8 mouse cellular contexts compared by ENCODE assay signal in genomic region chr1:93825105-93825674, GRCm38 (mm10). TPM values are rescaled to one million over a fixed set of nuclear protein-coding genes. Genes with fewer than 3 reads are reported as not detected.
DNase-seq lines count a peak whose midpoint lies in the region; ATAC-seq and TF ChIP-seq lines count a peak whose summit lies in the region.

No protein-coding gene starts in this region.

- TF ChIP-seq POLR2A in lung, adult 2 months (IDR thresholded peaks at IDR 0.05; ENCODE audit: borderline replicate concordance, extremely low read depth, low read depth, low read length): peak; percentile 90

- peak overlapping the region; percentile 72 for H3K27ac ChIP-seq in ES-E14 (ENCODE audit: insufficient read depth, low read depth, low read length, poor library complexity, severe bottlenecking)
- peak overlapping the region; percentile 96 for H3K27ac ChIP-seq in forebrain, embryonic 15.5 days (replicated peaks)

- peak; percentile 0; the same call in 1 of the 2 replicates for TF ChIP-seq CTCF in lung, adult 2 months (IDR thresholded peaks at IDR 0.05; ENCODE audit: insufficient read depth, low read length)

- ATAC-seq in forebrain, embryonic 15.5 days (replicated peaks): peak; percentile 97
- ATAC-seq in neutrophil, adult 5-6 weeks (ENCODE audit: extremely low read depth, insufficient number of reproducible peaks, low FRiP score, poor library complexity, severe bottlenecking): peak; percentile 89

- H3K27me3 ChIP-seq in forebrain, embryonic 15.5 days: no peaks in the 10 kb centered on the region

- H3K36me3 ChIP-seq in ES-E14 (ENCODE audit: control insufficient read depth, insufficient read depth, low read length, poor library complexity, severe bottlenecking): peaks cover 8% of the 10 kb centered on the region
- peaks cover 4% of the 10 kb centered on the region; the same call in 1 of the 2 replicates for H3K36me3 ChIP-seq in forebrain, embryonic 15.5 days

- DNase-seq in ES-E14 (ENCODE audit: low read depth, low spot score): peak; percentile 86
- peak; percentile 98 for DNase-seq in cerebellum, adult 11-12 months
- DNase-seq in heart, postnatal 25 days (ENCODE audit: low spot score): peak; percentile 92
- DNase-seq in layer of hippocampus, adult 18-20 months (ENCODE audit: low spot score in 2 of 2): peak; percentile 96 to 98
- DNase-seq in lung, adult 2 months: peak; percentile 94
- peak; percentile 89 to 95 for DNase-seq in thymus, adult 18-20 months

- peak overlapping the region; percentile 78 for H3K4me2 ChIP-seq in forebrain, embryonic 15.5 days (replicated peaks)

- H3K4me1 ChIP-seq in ES-E14 (ENCODE audit: control insufficient read depth in 2 of 2, insufficient read depth in 2 of 2, low read length in 2 of 2, poor library complexity in 1 of 2): peaks cover 0 to 6% of the 10 kb centered on the region in 2 experiments; a peak in 2 of 4 replicates
- H3K4me1 ChIP-seq in forebrain, embryonic 15.5 days: peaks cover 17% of the 10 kb centered on the region
- H3K4me1 ChIP-seq in lung, adult 2 months (ENCODE audit: control insufficient read depth, insufficient read depth, low read length): peaks cover 2% of the 10 kb centered on the region; the same call in 1 of the 2 replicates

- intact Hi-C loops in heart, postnatal 25 days (cut with DNase I): no loop called here

- peak overlapping the region; percentile 74 to 75 for H3K4me3 ChIP-seq in ES-E14 (ENCODE audit: insufficient read depth in 1 of 2, low read depth in 1 of 2, low read length in 2 of 2, poor library complexity in 1 of 2, severe bottlenecking in 1 of 2)
- peak overlapping the region; percentile 61 for H3K4me3 ChIP-seq in forebrain, embryonic 15.5 days
- H3K4me3 ChIP-seq in lung, adult 2 months (replicated peaks; ENCODE audit: extremely low read depth, low read depth, low read length): peak overlapping the region; percentile 75

- in situ Hi-C loops in ES-E14 (cut with MboI; ENCODE audit: low sequenced_read_pairs in 2 of 2, unreplicated experiment in 2 of 2): no loop called here

- WGBS in forebrain, embryonic 15.5 days: under 1% methylated on average over 30 of the region's 30 CpGs
- WGBS in lung, adult 2 months: 1% methylated on average over 30 of the region's 30 CpGs

- H3K9me3 ChIP-seq in ES-E14 (ENCODE audit: control insufficient read depth, insufficient read depth, low read depth, low read length): no peaks in the 10 kb centered on the region
- H3K9me3 ChIP-seq in forebrain, embryonic 15.5 days: no peaks in the 10 kb centered on the region

- peak overlapping the region; percentile 77 for H3K9ac ChIP-seq in ES-E14 (ENCODE audit: insufficient read depth, low read depth, low read length, poor library complexity, severe bottlenecking)
- peak overlapping the region; percentile 61 for H3K9ac ChIP-seq in forebrain, embryonic 15.5 days (replicated peaks)

TF ChIP-seq in ES-E14, 5 proteins besides CTCF, POLR2A, EP300 and RAD21:
- no peak for TF ChIP-seq ZC3H11A (IDR thresholded peaks at IDR 0.05; ENCODE audit: borderline replicate concordance, low read depth, low read length)
- peak; percentile 18; the same call in 1 of the 2 replicates for TF ChIP-seq HCFC1 (IDR thresholded peaks at IDR 0.05; ENCODE audit: borderline replicate concordance, insufficient read depth, low read length)
- 0 out of 2 replicates have a peak, but pooled peaks have one; percentile 15 for TF ChIP-seq ZNF384 (IDR thresholded peaks at IDR 0.05; ENCODE audit: low read depth, low read length)

RNA-seq across cellular contexts. Expression of gene D2hgdh, which starts 0.5 kb away (rescaled TPM):
- 10.9 and 11.0 TPM in 2 replicates for total RNA-seq in ES-E14 (2012; rRNA removed)
- polyA plus RNA-seq in forebrain, embryonic 15.5 days (2015; fragmentation: Nextera tagmentation; extraction: Ambion mirVana): 15.5 and 16.1 TPM in 2 replicates
- total RNA-seq in heart, postnatal 25 days (2021): 10 to 100 TPM; 29.7 to 34.8 TPM
- total RNA-seq in layer of hippocampus, adult 18-20 months (2021): 10 to 100 TPM; 15.8 to 17.9 TPM
- 17.0 and 21.3 TPM in 2 replicates for polyA plus RNA-seq in lung, adult 2 months (2012; rRNA removed)
- total RNA-seq in neutrophil, adult 5-6 weeks (2017): 35.4 and 40.1 TPM in 2 replicates

RNA-seq across cellular contexts. Expression of gene Ing5, which starts 21.4 kb away (rescaled TPM):
- 23.2 and 26.5 TPM in 2 replicates for total RNA-seq in ES-E14 (2012; rRNA removed)
- 10.7 and 11.4 TPM in 2 replicates for polyA plus RNA-seq in forebrain, embryonic 15.5 days (2015; fragmentation: Nextera tagmentation; extraction: Ambion mirVana)
- total RNA-seq in heart, postnatal 25 days (2021): 10 to 100 TPM; 10.7 to 12.6 TPM
- total RNA-seq in layer of hippocampus, adult 18-20 months (2021): 10 to 100 TPM; 12.6 to 14.7 TPM
- polyA plus RNA-seq in lung, adult 2 months (2012; rRNA removed): 7.1 and 10.1 TPM in 2 replicates
- total RNA-seq in neutrophil, adult 5-6 weeks (2017): 25.2 and 30.5 TPM in 2 replicates

RNA-seq across cellular contexts. Expression of gene Dtymk, which starts 23.5 kb away (rescaled TPM):
- 304 and 331 TPM in 2 replicates for total RNA-seq in ES-E14 (2012; rRNA removed)
- polyA plus RNA-seq in forebrain, embryonic 15.5 days (2015; fragmentation: Nextera tagmentation; extraction: Ambion mirVana): 183 and 192 TPM in 2 replicates
- 10 to 100 TPM; 23.9 to 24.8 TPM for total RNA-seq in heart, postnatal 25 days (2021)
- total RNA-seq in layer of hippocampus, adult 18-20 months (2021): 10 to 100 TPM; 54.2 to 54.8 TPM
- 26.8 and 29.1 TPM in 2 replicates for polyA plus RNA-seq in lung, adult 2 months (2012; rRNA removed)
- total RNA-seq in neutrophil, adult 5-6 weeks (2017): 36.5 and 48.5 TPM in 2 replicates

RNA-seq across cellular contexts. Expression of gene Gal3st2, which starts 35.9 kb away (rescaled TPM):
- total RNA-seq in ES-E14 (2012; rRNA removed): not detected in 2 replicates
- not detected in 2 replicates for polyA plus RNA-seq in forebrain, embryonic 15.5 days (2015; fragmentation: Nextera tagmentation; extraction: Ambion mirVana)
- under 1 TPM; 0.70 to 0.84 TPM for total RNA-seq in heart, postnatal 25 days (2021)
- total RNA-seq in layer of hippocampus, adult 18-20 months (2021): not detected
- polyA plus RNA-seq in lung, adult 2 months (2012; rRNA removed): 0.62 and 0.67 TPM in 2 replicates
- not detected in 2 replicates for total RNA-seq in neutrophil, adult 5-6 weeks (2017)

Comparison
In these comparisons a context has a peak if more than half of its experiments do, and no peak if none do; other contexts are left out.
1. Peak in every context shown above with its lines: DNase-seq, ATAC-seq, H3K4me3 ChIP-seq and H3K27ac ChIP-seq.